Mouse (Mus musculus) stomach, embryonic 16.5 days (tissue): ENCODE measurements around the gene Btbd18. TPM values are rescaled to one million over a fixed set of nuclear protein-coding genes. Genes with fewer than 3 reads are reported as not detected.
A peak's percentile ranks its signal among the peaks of the same experiment; 100 is the strongest.

Source experiments
- ATAC-seq: fragments of 200-750 bp; cut with Nextera tagmentation; 2 replicates; pipeline ENCODE4 v1.8.0; 2017; ENCODE audit warnings: moderate number of reproducible peaks, moderate TSS enrichment; ENCODE audit not compliant: insufficient read depth, low FRiP score
- H3K27ac ChIP-seq: fragments of 300-500 bp; sonication (generic); 2 replicates; pipeline ENCODE4 v1.5.1; 2014; ENCODE audit warnings: low read length
- H3K27me3 ChIP-seq: fragments of 300-500 bp; sonication (generic); 2 replicates; pipeline ENCODE4 v1.6.1; 2014; ENCODE audit warnings: low read length, control low read depth, mixed read lengths; ENCODE audit not compliant: control insufficient read depth, insufficient read depth
- H3K36me3 ChIP-seq: fragments of 300-500 bp; sonication (generic); 2 replicates; pipeline ENCODE4 v1.6.1; 2014; ENCODE audit warnings: low read length; ENCODE audit not compliant: control insufficient read depth, insufficient read depth
- H3K4me1 ChIP-seq: fragments of 300-500 bp; sonication (generic); 2 replicates; pipeline ENCODE4 v1.6.1; 2014; ENCODE audit warnings: low read length, control low read depth, mixed read lengths; ENCODE audit not compliant: control insufficient read depth, insufficient read depth
- H3K4me2 ChIP-seq: fragments of 300-500 bp; sonication (generic); 2 replicates; pipeline ENCODE4 v1.6.1; 2014; ENCODE audit warnings: low read depth, low read length, mixed read lengths
- H3K4me3 ChIP-seq: fragments of 300-500 bp; sonication (generic); replicated peaks from 2 replicates; pipeline ENCODE4 v1.5.1; 2014; ENCODE audit warnings: mild to moderate bottlenecking, low read length
- H3K9ac ChIP-seq: fragments of 300-500 bp; sonication (generic); 2 replicates; pipeline ENCODE4 v1.6.1; 2014; ENCODE audit warnings: low read length
- H3K9me3 ChIP-seq: fragments of 300-500 bp; sonication (generic); replicated peaks from 2 replicates; pipeline ENCODE4 v1.6.1; 2016; ENCODE audit warnings: low read length, control low read depth; ENCODE audit not compliant: control insufficient read depth
- WGBS: fragments of 180-500 bp; shearing (Covaris S2); extraction: QIAGEN DNeasy Blood & Tissue Kit; methylation state at CpG from one replicate; pipeline ENCODE4 v1.1.7; 2014; 5-methylcytosine and 5-hydroxymethylcytosine counted together
- polyA plus RNA-seq: library from polyadenylated mRNA; unstranded; fragments of >200 nt; fragmentation: Nextera tagmentation; extraction: Ambion mirVana; gene quantifications from 2 replicates; pipeline ENCODE4 v1.2.1, GENCODE M21; 2015

The Btbd18 gene
- 0.26 TPM in 2 replicates for polyA plus RNA-seq

- no peaks in the 10 kb centered on the region for H3K27me3 ChIP-seq
- 93% methylated on average over 32 of the region's 32 CpGs for WGBS
- ATAC-seq = no peak
- H3K9me3 ChIP-seq = no peaks in the 10 kb centered on the region
- H3K4me1 ChIP-seq = no peaks in the 10 kb centered on the region
- no peak within 1 kb of the TSS for H3K9ac ChIP-seq
- no peak within 1 kb of the TSS for H3K4me2 ChIP-seq
- no peak within 1 kb of the TSS for H3K4me3 ChIP-seq
- no peak within 1 kb of the TSS for H3K27ac ChIP-seq
- H3K36me3 ChIP-seq = no peaks in the 10 kb centered on the region
Observed at GRCm38 (mm10) chr2:84658806-84659205, at the start of gene Btbd18. Btbd18 (plus strand) TSS chr2:84659079.

GRCm38 (mm10) chr2:84612764-84613163 is 46.1 kb upstream of the Btbd18 start:
- WGBS = 95% methylated on average over 6 of the region's 6 CpGs
- no peak for ATAC-seq

GRCm38 (mm10) chr2:84617637-84618515 is 41.0 kb upstream of the Btbd18 start:
- H3K27ac ChIP-seq = peak overlapping the region; percentile 59; the same call in 1 of the 2 replicates
- no peak overlapping the region for H3K4me3 ChIP-seq
- peaks cover 38% of the 10 kb centered on the region for H3K36me3 ChIP-seq

More at GRCm38 (mm10) chr2:84612764-84613163, 46.1 kb upstream of the Btbd18 start:
- H3K9ac ChIP-seq = no peak overlapping the region
- H3K36me3 ChIP-seq = peaks cover 47% of the 10 kb centered on the region
- no peaks in the 10 kb centered on the region for H3K9me3 ChIP-seq
- no peaks in the 10 kb centered on the region for H3K27me3 ChIP-seq
- no peaks in the 10 kb centered on the region for H3K4me1 ChIP-seq
- no peak overlapping the region for H3K4me2 ChIP-seq
- H3K27ac ChIP-seq = no peak overlapping the region
- H3K4me3 ChIP-seq = no peak overlapping the region

GRCm38 (mm10) chr2:84618914-84619313 is 40.0 kb upstream of the Btbd18 start:
- H3K9me3 ChIP-seq = no peaks in the 10 kb centered on the region
- H3K27me3 ChIP-seq = no peaks in the 10 kb centered on the region
- H3K9ac ChIP-seq = no peak overlapping the region
- H3K4me3 ChIP-seq = no peak overlapping the region
- H3K27ac ChIP-seq = peak overlapping the region; percentile 46
- H3K4me2 ChIP-seq = no peak overlapping the region
- 62% methylated on average over 2 of the region's 2 CpGs for WGBS
- H3K4me1 ChIP-seq = peaks cover 21% of the 10 kb centered on the region
- H3K36me3 ChIP-seq = peaks cover 33% of the 10 kb centered on the region
- peak; percentile 83 for ATAC-seq

More at GRCm38 (mm10) chr2:84617637-84618515, 41.0 kb upstream of the Btbd18 start:
- peaks cover 14% of the 10 kb centered on the region for H3K4me1 ChIP-seq
- H3K9ac ChIP-seq = no peak overlapping the region
- ATAC-seq = peak; percentile 48
- H3K4me2 ChIP-seq = no peak overlapping the region
- WGBS = 68% methylated on average over 3 of the region's 3 CpGs
- H3K9me3 ChIP-seq = no peaks in the 10 kb centered on the region
- no peaks in the 10 kb centered on the region for H3K27me3 ChIP-seq

- no peaks in the 10 kb centered on the region for H3K9me3 ChIP-seq
Observed at GRCm38 (mm10) chr2:84619646-84620340, 39.1 kb upstream of the Btbd18 start.

GRCm38 (mm10) chr2:84622668-84623067 is 36.2 kb upstream of the Btbd18 start:
- 62% methylated on average over 2 of the region's 2 CpGs for WGBS

More at GRCm38 (mm10) chr2:84619646-84620340, 39.1 kb upstream of the Btbd18 start:
- Histone ChIP-seq H3K4me3 (no peak overlapping the region), H3K4me2 (no peak overlapping the region), H3K9ac (no peak overlapping the region), H3K4me1 (peaks cover 29% of the 10 kb centered on the region), H3K27me3 (no peaks in the 10 kb centered on the region), H3K36me3 (peaks cover 34% of the 10 kb centered on the region), H3K27ac (peak overlapping the region; percentile 43; the same call in 1 of the 2 replicates)
- ATAC-seq = no peak
- 91% methylated on average over 21 of the region's 21 CpGs for WGBS

GRCm38 (mm10) chr2:84623428-84624119 is 35.3 kb upstream of the Btbd18 start:
- peak overlapping the region; percentile 55; the same call in 1 of the 2 replicates for H3K27ac ChIP-seq

More at GRCm38 (mm10) chr2:84622668-84623067, 36.2 kb upstream of the Btbd18 start:
- Histone ChIP-seq H3K4me3 (no peak overlapping the region), H3K9me3 (no peaks in the 10 kb centered on the region), H3K27me3 (no peaks in the 10 kb centered on the region), H3K9ac (no peak overlapping the region), H3K4me1 (peaks cover 43% of the 10 kb centered on the region), H3K27ac (0 out of 2 replicates have a peak overlapping the region, but pooled peaks have one; percentile 26), H3K4me2 (no peak overlapping the region), H3K36me3 (peaks cover 17% of the 10 kb centered on the region)
- no peak for ATAC-seq

GRCm38 (mm10) chr2:84624201-84624600 is 34.7 kb upstream of the Btbd18 start:
- H3K4me1 ChIP-seq = peaks cover 43% of the 10 kb centered on the region
- 90% methylated on average over 17 of the region's 17 CpGs for WGBS
- no peak overlapping the region for H3K4me2 ChIP-seq
- peaks cover 17% of the 10 kb centered on the region for H3K36me3 ChIP-seq
- no peak overlapping the region for H3K4me3 ChIP-seq
- no peaks in the 10 kb centered on the region for H3K27me3 ChIP-seq
- H3K27ac ChIP-seq = peak overlapping the region; percentile 55; the same call in 1 of the 2 replicates
- no peaks in the 10 kb centered on the region for H3K9me3 ChIP-seq
- ATAC-seq = no peak
- H3K9ac ChIP-seq = no peak overlapping the region

More at GRCm38 (mm10) chr2:84623428-84624119, 35.3 kb upstream of the Btbd18 start:
- Histone ChIP-seq H3K36me3 (peaks cover 17% of the 10 kb centered on the region), H3K9me3 (no peaks in the 10 kb centered on the region), H3K27me3 (no peaks in the 10 kb centered on the region), H3K4me1 (peaks cover 43% of the 10 kb centered on the region), H3K4me3 (no peak overlapping the region), H3K9ac (no peak overlapping the region), H3K4me2 (no peak overlapping the region)
- no peak for ATAC-seq
- WGBS = 78% methylated on average over 3 of the region's 3 CpGs
